ENCODE assay signal across 27 mouse cellular contexts in the genomic region with DNA sequence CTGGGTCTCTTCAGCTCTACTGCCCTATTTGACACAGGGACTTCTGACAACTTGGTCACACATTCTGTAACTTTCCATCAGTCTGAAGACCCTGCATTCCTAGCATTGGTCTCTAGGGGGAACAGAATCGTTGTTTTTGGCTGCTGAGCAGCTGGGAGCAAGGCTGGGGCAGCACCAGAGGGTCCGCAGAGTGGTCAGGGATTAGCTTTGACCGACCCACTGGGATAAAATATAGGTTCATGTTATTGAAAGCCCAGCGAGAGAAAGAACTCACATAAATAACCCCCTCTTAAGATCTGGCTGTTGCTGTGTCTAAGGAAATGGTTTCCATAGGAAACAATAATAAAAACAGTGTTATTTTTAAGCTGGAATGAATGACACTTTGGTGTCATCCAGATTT. TPM values are rescaled to one million over a fixed set of nuclear protein-coding genes. Genes with fewer than 3 reads are reported as not detected.
A peak's percentile ranks its signal among the peaks of the same experiment; 100 is the strongest.
DNase-seq lines count a peak whose midpoint lies in the region; ATAC-seq and TF ChIP-seq lines count a peak whose summit lies in the region.
"Had no signal": no experiment of that assay in that cellular context is flagged by ENCODE, and none has a peak within 500 bp of the region (broad histone marks: within the 10 kb centered on the region; RNA-seq: fewer than 3 reads in every experiment).

No protein-coding gene starts in this region.

- 0 out of 2 replicates have a peak, but pooled peaks have one; percentile 52 for ATAC-seq in kidney, embryonic 15.5 days (replicated peaks; ENCODE audit: low FRiP score)
- ATAC-seq in lung, embryonic 14.5 days (ENCODE audit: insufficient read depth), result no peak
- ATAC-seq: forebrain, embryonic 15.5 days had no signal

- no peaks in the 10 kb centered on the region for H3K27me3 ChIP-seq in kidney, embryonic 15.5 days
- no peaks in the 10 kb centered on the region for H3K27me3 ChIP-seq in lung, embryonic 14.5 days (ENCODE audit: insufficient read depth, low read length)
- H3K27me3 ChIP-seq: embryonic facial prominence, embryonic 15.5 days; forebrain, embryonic 15.5 days; hindbrain, embryonic 13.5 days; limb, embryonic 13.5 days; neural tube, embryonic 12.5 days had no signal

- DNase-seq in gastrocnemius, adult 2 months, result no peak
- no peak for DNase-seq in gastrocnemius, adult 18-20 months (ENCODE audit: low spot score)
- DNase-seq in kidney, adult 9 months, result no peak
- DNase-seq in lung, embryonic 14.5 days, result peak; percentile 21
- no peak for DNase-seq in lung, postnatal 4 days
- DNase-seq in retina, embryonic 14.5 days (ENCODE audit: low spot score), result peak; percentile 3
- no peak for DNase-seq in cerebellum, postnatal 10 days
- DNase-seq: adrenal gland, postnatal 14 days; cerebellum, adult 9-10 months; gastrocnemius, postnatal 25 days; heart, adult 2 months; heart, postnatal 14 days; liver, embryonic 13.5 days; midbrain, embryonic 14.5 days; right cerebral cortex, adult 18-20 months; right cerebral cortex, postnatal 4 days; thymus, postnatal 25 days had no signal

- TF ChIP-seq CTCF in gastrocnemius, adult 2 months (IDR thresholded peaks at IDR 0.05), result no peak
- TF ChIP-seq CTCF in lung, embryonic 14.5 days (IDR thresholded peaks at IDR 0.05; ENCODE audit: low read depth), result no peak

- 29% methylated on average over 4 of the region's 4 CpGs for WGBS in kidney, embryonic 15.5 days
- WGBS in lung, embryonic 14.5 days, result 38% methylated on average over 4 of the region's 4 CpGs

- H3K4me3 ChIP-seq in gastrocnemius, adult 2 months, result no peak overlapping the region
- no peak overlapping the region for H3K4me3 ChIP-seq in kidney, embryonic 15.5 days (replicated peaks)
- no peak overlapping the region for H3K4me3 ChIP-seq in lung, embryonic 14.5 days (ENCODE audit: low read depth, low read length)
- H3K4me3 ChIP-seq: embryonic facial prominence, embryonic 15.5 days; forebrain, embryonic 15.5 days; heart, adult 2 months; heart, embryonic 13.5 days; hindbrain, embryonic 13.5 days; limb, embryonic 13.5 days; liver, embryonic 13.5 days; megakaryocyte, embryonic 14.5 days; neural tube, embryonic 12.5 days had no signal

- H3K4me2 ChIP-seq in kidney, embryonic 15.5 days, result no peak overlapping the region
- no peak overlapping the region for H3K4me2 ChIP-seq in lung, embryonic 14.5 days
- H3K4me2 ChIP-seq: embryonic facial prominence, embryonic 15.5 days; forebrain, embryonic 15.5 days; heart, embryonic 13.5 days; hindbrain, embryonic 13.5 days; limb, embryonic 13.5 days; liver, embryonic 13.5 days; neural tube, embryonic 12.5 days had no signal

- no peak overlapping the region for H3K9ac ChIP-seq in kidney, embryonic 15.5 days
- H3K9ac ChIP-seq in lung, embryonic 14.5 days, result no peak overlapping the region
- H3K9ac ChIP-seq: embryonic facial prominence, embryonic 15.5 days; forebrain, embryonic 15.5 days; heart, embryonic 13.5 days; hindbrain, embryonic 13.5 days; limb, embryonic 13.5 days; liver, embryonic 13.5 days; neural tube, embryonic 12.5 days had no signal

- no peaks in the 10 kb centered on the region for H3K9me3 ChIP-seq in kidney, embryonic 15.5 days (replicated peaks)
- no peaks in the 10 kb centered on the region for H3K9me3 ChIP-seq in lung, embryonic 14.5 days (ENCODE audit: low read depth, low read length)
- H3K9me3 ChIP-seq: embryonic facial prominence, embryonic 15.5 days; forebrain, embryonic 15.5 days; heart, embryonic 13.5 days; hindbrain, embryonic 13.5 days; limb, embryonic 13.5 days; liver, embryonic 13.5 days; megakaryocyte, embryonic 14.5 days; neural tube, embryonic 12.5 days had no signal

- intact Hi-C loops in gastrocnemius, adult 2 months (cut with DNase I), result no loop called here

- H3K36me3 ChIP-seq in kidney, embryonic 15.5 days, result no peaks in the 10 kb centered on the region
- H3K36me3 ChIP-seq in lung, embryonic 14.5 days (ENCODE audit: insufficient read depth), result no peaks in the 10 kb centered on the region
- H3K36me3 ChIP-seq: embryonic facial prominence, embryonic 15.5 days; forebrain, embryonic 15.5 days; heart, embryonic 13.5 days; hindbrain, embryonic 13.5 days; limb, embryonic 13.5 days; liver, embryonic 13.5 days; neural tube, embryonic 12.5 days had no signal

- peaks cover 13% of the 10 kb centered on the region for H3K4me1 ChIP-seq in kidney, embryonic 15.5 days
- no peaks in the 10 kb centered on the region for H3K4me1 ChIP-seq in lung, embryonic 14.5 days (ENCODE audit: insufficient read depth)
- H3K4me1 ChIP-seq: embryonic facial prominence, embryonic 15.5 days; forebrain, embryonic 15.5 days; heart, embryonic 13.5 days; hindbrain, embryonic 13.5 days; limb, embryonic 13.5 days; liver, embryonic 13.5 days; megakaryocyte, embryonic 14.5 days; neural tube, embryonic 12.5 days had no signal

- peak overlapping the region; percentile 53 for H3K27ac ChIP-seq in gastrocnemius, adult 2 months
- no peak overlapping the region for H3K27ac ChIP-seq in kidney, embryonic 15.5 days
- no peak overlapping the region for H3K27ac ChIP-seq in lung, embryonic 14.5 days (ENCODE audit: low read depth)
- H3K27ac ChIP-seq: embryonic facial prominence, embryonic 15.5 days; forebrain, embryonic 15.5 days; heart, adult 2 months; heart, embryonic 13.5 days; hindbrain, embryonic 13.5 days; limb, embryonic 13.5 days; liver, embryonic 13.5 days; neural tube, embryonic 12.5 days had no signal

RNA-seq across cellular contexts. Expression of a gene that starts 25.2 kb away (rescaled TPM):
- total RNA-seq in gastrocnemius, adult 2 months (2021), result 1 to 10 TPM; 2.0 to 4.3 TPM
- total RNA-seq in gastrocnemius, adult 18-20 months (2021), result 1 to 10 TPM; 3.9 to 5.0 TPM
- 2.5 and 3.3 TPM in 2 replicates for polyA plus RNA-seq in kidney, embryonic 15.5 days (2015; fragmentation: Nextera tagmentation; extraction: Ambion mirVana)
- 0.92 and 1.6 TPM in 2 replicates for polyA plus RNA-seq in lung, embryonic 14.5 days (2014; fragmentation: Nextera tagmentation; extraction: Ambion mirVana)

RNA-seq across cellular contexts. Expression of a gene that starts 27.1 kb away (rescaled TPM):
- 100 to 1,000 TPM; 134 to 164 TPM for total RNA-seq in gastrocnemius, adult 2 months (2021)
- 100 to 1,000 TPM; 147 to 152 TPM for total RNA-seq in gastrocnemius, adult 18-20 months (2021)
- 139 and 140 TPM in 2 replicates for polyA plus RNA-seq in kidney, embryonic 15.5 days (2015; fragmentation: Nextera tagmentation; extraction: Ambion mirVana)
- 127 and 130 TPM in 2 replicates for polyA plus RNA-seq in lung, embryonic 14.5 days (2014; fragmentation: Nextera tagmentation; extraction: Ambion mirVana)

RNA-seq across cellular contexts. Expression of a gene that starts 48.6 kb away (rescaled TPM):
- under 1 TPM; 0.56 to 0.99 TPM for total RNA-seq in gastrocnemius, adult 2 months (2021)
- total RNA-seq in gastrocnemius, adult 18-20 months (2021), result under 1 TPM; 0.37 to 0.45 TPM
- polyA plus RNA-seq in kidney, embryonic 15.5 days (2015; fragmentation: Nextera tagmentation; extraction: Ambion mirVana), result not detected in 2 replicates
- polyA plus RNA-seq in lung, embryonic 14.5 days (2014; fragmentation: Nextera tagmentation; extraction: Ambion mirVana), result not detected in 2 replicates
- polyA plus RNA-seq: embryonic facial prominence, embryonic 15.5 days; forebrain, embryonic 15.5 days; heart, embryonic 13.5 days; limb, embryonic 13.5 days; liver, embryonic 13.5 days; lung, embryonic 16.5 days; midbrain, embryonic 14.5 days; neural tube, embryonic 12.5 days; stomach, embryonic 14.5 days had no signal

Comparison
In these comparisons a context has a peak if more than half of its experiments do, and no peak if none do; other contexts are left out.
1. DNase-seq: peak in lung, embryonic 14.5 days (single experiment) and retina, embryonic 14.5 days (single experiment); none in gastrocnemius, adult 2 months (single experiment), gastrocnemius, adult 18-20 months (single experiment), kidney, adult 9 months (single experiment), lung, postnatal 4 days (0 of 2) and cerebellum, postnatal 10 days (0 of 2).